Mouse (Mus musculus): ENCODE measurements around the gene Map3k11. TPM values are rescaled to one million over a fixed set of nuclear protein-coding genes. Genes with fewer than 3 reads are reported as not detected.

Map3k11 gene
- polyA plus RNA-seq, 1 experiment from 2014 or later = 36.8 TPM

GRCm38 (mm10) chr19:5664669-5665257 is 23.8 kb upstream of the Map3k11 start:
- Histone ChIP-seq H3K27ac (ENCODE audit: low read length) (no peak overlapping the region), H3K9ac (replicated peaks; ENCODE audit: low read depth) (no peak overlapping the region), H3K27me3 (replicated peaks; ENCODE audit: insufficient read depth, low read length) (no peaks in the 10 kb centered on the region), H3K4me1 (ENCODE audit: insufficient read depth, low read depth, low read length) (no peaks in the 10 kb centered on the region), H3K36me3 (ENCODE audit: insufficient read depth, low read length) (peaks cover 24% of the 10 kb centered on the region), H3K9me3 (ENCODE audit: low read length) (no peaks in the 10 kb centered on the region), H3K4me3 (ENCODE audit: low read depth, low read length) (no peak overlapping the region), H3K4me2 (replicated peaks; ENCODE audit: low read depth, low read length) (no peak overlapping the region)
- WGBS = 90% methylated on average over 10 of the region's 10 CpGs
- TF ChIP-seq CTCF (IDR thresholded peaks at IDR 0.05) (no peak), EP300 (IDR thresholded peaks at IDR 0.05) (no peak)
- no peak for ATAC-seq
- DNase-seq (ENCODE audit: low spot score) = no peak

GRCm38 (mm10) chr19:5665465-5665864 is 23.1 kb upstream of the Map3k11 start:
- no peak for DNase-seq (ENCODE audit: low spot score)
- TF ChIP-seq EP300 (IDR thresholded peaks at IDR 0.05) = no peak
- TF ChIP-seq CTCF (IDR thresholded peaks at IDR 0.05) = no peak

GRCm38 (mm10) chr19:5666386-5666785 is 22.2 kb upstream of the Map3k11 start:
- H3K4me3 ChIP-seq (ENCODE audit: low read depth, low read length) = no peak overlapping the region
- no peaks in the 10 kb centered on the region for H3K4me1 ChIP-seq (ENCODE audit: insufficient read depth, low read depth, low read length)
- no peaks in the 10 kb centered on the region for H3K27me3 ChIP-seq (replicated peaks; ENCODE audit: insufficient read depth, low read length)
- no peak for ATAC-seq
- H3K36me3 ChIP-seq (ENCODE audit: insufficient read depth, low read length) = peaks cover 27% of the 10 kb centered on the region
- TF ChIP-seq CTCF (IDR thresholded peaks at IDR 0.05) (no peak), EP300 (IDR thresholded peaks at IDR 0.05) (no peak)
- no peak for DNase-seq (ENCODE audit: low spot score)
- no peak overlapping the region for H3K27ac ChIP-seq (ENCODE audit: low read length)
- no peak overlapping the region for H3K9ac ChIP-seq (replicated peaks; ENCODE audit: low read depth)
- no peaks in the 10 kb centered on the region for H3K9me3 ChIP-seq (ENCODE audit: low read length)
- H3K4me2 ChIP-seq (replicated peaks; ENCODE audit: low read depth, low read length) = no peak overlapping the region
- 85% methylated on average over 18 of the region's 18 CpGs for WGBS

More at GRCm38 (mm10) chr19:5665465-5665864, 23.1 kb upstream of the Map3k11 start:
- Histone ChIP-seq H3K27ac (ENCODE audit: low read length) (no peak overlapping the region), H3K36me3 (ENCODE audit: insufficient read depth, low read length) (peaks cover 27% of the 10 kb centered on the region), H3K4me2 (replicated peaks; ENCODE audit: low read depth, low read length) (no peak overlapping the region), H3K4me1 (ENCODE audit: insufficient read depth, low read depth, low read length) (no peaks in the 10 kb centered on the region), H3K9ac (replicated peaks; ENCODE audit: low read depth) (no peak overlapping the region), H3K9me3 (ENCODE audit: low read length) (no peaks in the 10 kb centered on the region), H3K4me3 (ENCODE audit: low read depth, low read length) (no peak overlapping the region), H3K27me3 (replicated peaks; ENCODE audit: insufficient read depth, low read length) (no peaks in the 10 kb centered on the region)
- WGBS = 90% methylated on average over 15 of the region's 15 CpGs
- ATAC-seq = no peak

- ATAC-seq = no peak
- H3K4me2 ChIP-seq (replicated peaks; ENCODE audit: low read depth, low read length) = no peak overlapping the region
These were observed 20.2 kb upstream of the Map3k11 start for GRCm38 (mm10) chr19:5668372-5668771.

GRCm38 (mm10) chr19:5680432-5680831 is 8.1 kb upstream of the Map3k11 start:
- H3K4me2 ChIP-seq (replicated peaks; ENCODE audit: low read depth, low read length) = no peak overlapping the region
- H3K9me3 ChIP-seq (ENCODE audit: low read length) = no peaks in the 10 kb centered on the region
- ATAC-seq = peak; percentile 63

More at GRCm38 (mm10) chr19:5668372-5668771, 20.2 kb upstream of the Map3k11 start:
- 86% methylated on average over 4 of the region's 4 CpGs for WGBS
- TF ChIP-seq CTCF (IDR thresholded peaks at IDR 0.05) (no peak), EP300 (IDR thresholded peaks at IDR 0.05) (no peak)
- Histone ChIP-seq H3K27me3 (replicated peaks; ENCODE audit: insufficient read depth, low read length) (no peaks in the 10 kb centered on the region), H3K9ac (replicated peaks; ENCODE audit: low read depth) (no peak overlapping the region), H3K4me3 (ENCODE audit: low read depth, low read length) (no peak overlapping the region), H3K36me3 (ENCODE audit: insufficient read depth, low read length) (peaks cover 39% of the 10 kb centered on the region), H3K4me1 (ENCODE audit: insufficient read depth, low read depth, low read length) (no peaks in the 10 kb centered on the region), H3K9me3 (ENCODE audit: low read length) (no peaks in the 10 kb centered on the region), H3K27ac (ENCODE audit: low read length) (no peak overlapping the region)
- DNase-seq (ENCODE audit: low spot score) = no peak

GRCm38 (mm10) chr19:5684236-5684635 is 4.3 kb upstream of the Map3k11 start:
- 89% methylated on average over 12 of the region's 12 CpGs for WGBS
- no peak for ATAC-seq
- no peaks in the 10 kb centered on the region for H3K9me3 ChIP-seq (ENCODE audit: low read length)

More at GRCm38 (mm10) chr19:5680432-5680831, 8.1 kb upstream of the Map3k11 start:
- H3K9ac ChIP-seq (replicated peaks; ENCODE audit: low read depth) = no peak overlapping the region
- 66% methylated on average over 4 of the region's 4 CpGs for WGBS
- H3K4me3 ChIP-seq (ENCODE audit: low read depth, low read length) = no peak overlapping the region
- TF ChIP-seq CTCF (IDR thresholded peaks at IDR 0.05) = no peak
- no peak for TF ChIP-seq EP300 (IDR thresholded peaks at IDR 0.05)
- H3K4me1 ChIP-seq (ENCODE audit: insufficient read depth, low read depth, low read length) = no peaks in the 10 kb centered on the region
- no peak overlapping the region for H3K27ac ChIP-seq (ENCODE audit: low read length)
- peaks cover 53% of the 10 kb centered on the region for H3K36me3 ChIP-seq (ENCODE audit: insufficient read depth, low read length)
- no peaks in the 10 kb centered on the region for H3K27me3 ChIP-seq (replicated peaks; ENCODE audit: insufficient read depth, low read length)
- DNase-seq (ENCODE audit: low spot score) = peak; percentile 10

More at GRCm38 (mm10) chr19:5684236-5684635, 4.3 kb upstream of the Map3k11 start:
- no peak overlapping the region for H3K27ac ChIP-seq (ENCODE audit: low read length)
- H3K36me3 ChIP-seq (ENCODE audit: insufficient read depth, low read length) = peaks cover 39% of the 10 kb centered on the region
- no peaks in the 10 kb centered on the region for H3K27me3 ChIP-seq (replicated peaks; ENCODE audit: insufficient read depth, low read length)
- TF ChIP-seq EP300 (IDR thresholded peaks at IDR 0.05) = no peak
- no peak overlapping the region for H3K9ac ChIP-seq (replicated peaks; ENCODE audit: low read depth)
- no peak overlapping the region for H3K4me2 ChIP-seq (replicated peaks; ENCODE audit: low read depth, low read length)
- no peak overlapping the region for H3K4me3 ChIP-seq (ENCODE audit: low read depth, low read length)
- DNase-seq (ENCODE audit: low spot score) = peak; percentile 21
- peaks cover 6% of the 10 kb centered on the region; the same call in 1 of the 2 replicates for H3K4me1 ChIP-seq (ENCODE audit: insufficient read depth, low read depth, low read length)

All from lung, postnatal 0 days (tissue).